Mouse (Mus musculus) megakaryocyte, adult 5-6 weeks (primary cell): Measurements from ENCODE around the gene Ntrk3. TPM values are rescaled to one million over a fixed set of nuclear protein-coding genes. Genes with fewer than 3 reads are reported as not detected.

ENCODE experiments used
- ATAC-seq: 2 replicates; pipeline ENCODE4 v1.8.0; 2016; ENCODE audit warnings: mild to moderate bottlenecking, inconsistent platforms; ENCODE audit not compliant: poor library complexity, severe bottlenecking
- total RNA-seq, 2 experiments: library from RNA; stranded (forward) in 1 of 2; stranded (reverse) in 1 of 2; fragments of 153-499, 151-499 nt in 1 of 2; fragments of 221-1000, 200-1000 nt in 1 of 2; gene quantifications; 2 replicates each; pipeline versions ENCODE4 v1.2.3 to v1.2.4; 2015 to 2017

Ntrk3 gene
- total RNA-seq, 2 experiments from 2014 or later: not detected

DNA sequence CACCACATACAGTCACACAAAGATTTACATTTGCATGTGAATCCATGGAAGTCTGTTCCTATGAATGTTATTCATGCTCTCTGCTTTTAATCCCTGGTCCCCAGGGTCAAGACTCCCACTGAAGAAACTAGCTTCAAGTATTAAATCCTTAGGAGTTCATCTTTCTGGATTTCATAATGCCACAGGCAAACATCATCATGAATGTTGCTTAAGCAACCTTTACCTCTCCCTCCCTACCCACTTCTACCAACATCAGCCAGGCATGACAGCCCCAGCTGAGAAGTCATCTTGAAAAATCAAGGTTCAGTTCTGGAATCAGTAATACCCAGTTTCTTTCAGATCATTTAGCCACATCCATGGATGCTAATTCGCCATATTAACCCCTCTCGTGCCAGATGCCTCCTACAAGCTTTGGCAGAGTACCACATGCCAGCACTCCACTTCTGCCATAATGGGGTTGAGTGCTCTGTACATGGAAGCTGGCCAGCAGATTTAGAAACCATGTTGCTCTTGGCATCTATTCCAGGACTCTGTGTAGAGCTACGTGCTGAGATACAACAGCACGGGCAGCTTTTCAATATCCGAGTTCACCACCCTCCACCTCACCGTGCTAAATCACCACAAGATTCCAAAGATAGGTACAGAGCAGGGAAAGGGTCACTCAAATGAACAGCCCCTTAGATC is 287.8 kb downstream of the Ntrk3 start:
- no peak for ATAC-seq

GRCm38 (mm10) chr7:78448841-78449240 is 289.0 kb downstream of the Ntrk3 start:
- ATAC-seq: no peak

GRCm38 (mm10) chr7:78443373-78444036 is 294.3 kb downstream of the Ntrk3 start:
- ATAC-seq: no peak

DNA sequence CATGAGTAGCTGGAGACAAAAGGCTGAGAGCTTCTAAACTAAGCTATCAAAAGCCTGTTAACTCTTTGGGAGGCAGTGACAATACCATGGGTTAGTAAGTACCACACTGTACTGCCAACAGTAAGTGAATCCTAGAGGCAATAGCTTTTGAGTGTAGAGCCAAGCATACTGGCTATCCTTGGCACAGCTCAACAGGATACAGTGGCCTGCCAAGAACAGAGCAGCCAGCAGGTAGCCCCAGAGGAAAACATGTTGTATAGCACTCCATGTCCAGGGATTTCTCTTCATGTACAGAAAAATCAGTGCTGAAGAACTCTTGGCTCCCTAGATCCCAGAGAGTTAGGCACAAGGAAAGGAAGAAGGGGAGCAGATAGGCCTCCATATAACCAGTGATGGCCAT is 296.1 kb downstream of the Ntrk3 start:
- no peak for ATAC-seq

- no peak for ATAC-seq
Observed at GRCm38 (mm10) chr7:78440896-78441295, 296.9 kb downstream of the Ntrk3 start.

DNA sequence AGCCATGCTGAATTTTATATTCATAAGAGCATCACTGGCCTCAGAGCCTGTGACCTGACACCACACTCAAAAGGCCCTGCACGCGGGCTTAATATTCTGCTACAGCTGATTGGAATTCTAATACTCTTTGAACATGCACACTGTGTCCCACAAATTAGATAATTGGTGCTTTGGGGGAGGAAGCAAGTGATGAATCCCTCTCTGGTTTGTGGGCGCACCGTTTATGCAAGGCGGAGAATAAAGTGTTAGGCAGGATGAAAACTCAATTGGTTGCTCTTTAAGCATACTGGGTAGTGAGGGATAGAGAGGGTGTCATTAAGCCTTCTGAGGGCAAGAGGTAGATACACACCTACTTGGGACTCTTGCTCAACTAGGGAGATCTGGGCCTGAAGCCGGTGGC is 297.3 kb downstream of the Ntrk3 start:
- no peak for ATAC-seq

GRCm38 (mm10) chr7:78439361-78440120 is 298.3 kb downstream of the Ntrk3 start:
- ATAC-seq: no peak

DNA sequence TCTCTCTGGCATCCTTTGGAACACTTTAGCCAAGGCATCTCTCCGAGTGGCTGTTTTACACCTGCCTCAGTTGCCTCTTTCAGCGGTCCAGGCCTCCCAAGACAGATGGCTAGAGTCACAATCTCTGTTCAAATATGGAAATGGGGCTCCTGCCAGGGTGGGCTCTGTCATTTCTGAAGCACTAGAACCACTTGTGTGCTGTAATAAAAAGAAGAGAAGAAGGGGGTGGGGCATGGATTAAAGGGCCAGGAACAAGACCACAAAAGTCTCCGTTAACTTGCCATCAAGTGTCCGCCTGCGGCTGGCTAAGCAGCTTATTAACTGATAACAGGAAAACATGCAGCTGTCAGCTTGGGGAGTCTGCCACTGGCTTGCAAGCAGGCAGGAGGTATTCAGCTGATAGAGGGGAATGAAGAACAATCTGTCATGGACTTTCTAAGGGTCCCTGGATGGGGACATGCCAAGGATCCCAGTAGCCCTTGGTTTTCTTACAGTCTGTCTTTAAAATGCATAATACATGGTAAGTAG is 304.1 kb downstream of the Ntrk3 start:
- no peak for ATAC-seq

DNA sequence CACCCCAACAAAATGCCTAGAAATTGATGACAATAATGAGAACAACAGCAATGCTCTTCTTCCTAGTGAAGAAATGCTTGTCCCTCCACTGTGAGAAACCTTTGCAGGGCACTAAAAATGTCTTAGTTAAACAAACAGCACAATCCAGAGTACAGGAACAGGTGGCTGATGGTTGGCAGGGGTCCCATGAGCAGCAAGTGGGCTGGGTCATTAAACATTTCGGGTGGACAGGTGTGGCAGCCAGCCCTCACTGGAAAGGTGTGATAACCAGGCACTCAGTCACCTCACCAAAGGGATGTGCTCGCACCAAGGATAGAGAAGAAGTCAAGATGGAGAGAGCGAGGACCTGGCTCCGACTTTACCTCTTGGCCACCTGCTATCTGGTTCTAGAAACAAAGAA is 306.2 kb downstream of the Ntrk3 start:
- ATAC-seq: no peak

GRCm38 (mm10) chr7:78412172-78412571 is 325.6 kb downstream of the Ntrk3 start:
- no peak for ATAC-seq

DNA sequence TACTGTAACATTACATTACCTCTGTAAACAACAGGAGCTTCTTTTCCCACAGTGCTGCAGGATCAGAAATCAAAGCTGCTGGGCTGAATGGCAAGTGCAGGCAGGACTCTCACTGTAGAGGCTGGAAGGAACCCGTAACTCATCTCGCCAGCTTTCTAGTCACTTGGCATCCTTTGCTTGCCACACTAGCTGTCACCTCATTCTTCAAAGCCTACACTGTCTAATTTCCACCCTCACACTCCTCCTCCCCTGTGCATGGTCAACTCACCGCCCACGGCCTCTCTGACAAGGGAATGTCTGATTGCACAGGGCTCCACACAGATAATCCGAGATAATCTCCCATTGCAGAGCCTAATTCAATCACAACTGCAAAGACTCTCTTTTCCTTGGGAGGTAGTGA is 327.8 kb downstream of the Ntrk3 start:
- no peak for ATAC-seq

- no peak for ATAC-seq
Observed at GRCm38 (mm10) chr7:78406641-78407291, 331.0 kb downstream of the Ntrk3 start.

DNA sequence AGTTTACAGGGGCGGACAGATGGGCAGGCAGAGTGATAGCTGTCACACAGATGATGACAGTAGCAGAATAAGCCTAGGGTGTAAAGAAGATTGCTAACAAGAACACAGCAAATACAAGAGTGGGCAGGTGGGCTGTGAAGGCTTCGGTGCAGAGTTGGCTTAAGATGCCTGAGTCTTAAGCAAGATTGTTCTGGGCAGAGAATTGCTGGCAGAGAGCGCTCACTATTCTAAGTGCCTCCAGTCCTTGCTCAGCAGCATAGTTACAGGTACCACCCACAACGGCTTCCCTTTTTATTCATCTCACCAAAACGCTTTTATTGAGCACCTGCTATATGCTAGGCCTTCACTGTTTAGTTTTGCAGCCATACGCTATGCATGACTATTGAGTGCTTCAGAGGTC is 333.3 kb downstream of the Ntrk3 start:
- no peak for ATAC-seq

GRCm38 (mm10) chr7:78402495-78402894 is 335.3 kb downstream of the Ntrk3 start:
- no peak for ATAC-seq

GRCm38 (mm10) chr7:78400219-78400618 is 337.6 kb downstream of the Ntrk3 start:
- no peak for ATAC-seq

DNA sequence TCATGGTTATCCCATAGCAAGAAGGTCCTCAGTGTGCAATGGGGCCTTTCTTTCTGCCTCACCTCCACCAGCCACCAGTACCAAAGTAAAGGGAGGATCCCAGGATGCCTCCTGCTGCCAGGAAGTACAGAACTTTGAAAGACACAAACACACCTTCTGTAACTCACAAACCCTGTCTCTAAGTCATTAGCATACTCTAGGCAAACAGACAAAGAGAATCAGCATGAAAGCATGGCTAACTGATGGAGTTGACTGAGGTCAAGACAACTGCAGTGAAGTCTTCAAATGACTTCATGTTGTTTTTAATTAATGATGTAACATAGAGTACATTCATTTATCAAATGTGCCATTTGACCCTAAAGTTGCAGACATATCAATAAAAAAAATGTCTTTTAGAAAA is 339.4 kb downstream of the Ntrk3 start:
- ATAC-seq: no peak

DNA sequence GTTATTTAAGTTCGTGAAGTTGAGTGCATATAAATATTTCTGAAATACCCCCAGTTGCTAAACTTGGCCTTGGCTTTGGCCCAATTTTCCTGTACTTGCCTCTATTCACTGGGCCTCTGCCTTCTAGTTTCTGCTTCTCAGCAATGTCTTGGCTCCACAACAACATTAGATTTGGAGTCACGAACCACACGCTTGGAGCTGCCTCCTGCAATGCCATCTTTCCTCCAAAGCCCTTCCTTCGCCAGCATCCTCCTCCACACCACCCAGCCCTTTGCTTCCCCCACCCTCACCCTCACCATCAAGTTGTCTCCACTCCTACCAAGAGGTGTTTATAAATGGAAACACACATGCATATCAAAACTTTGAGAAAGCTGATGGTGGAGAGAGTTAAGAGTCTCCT is 340.6 kb downstream of the Ntrk3 start:
- no peak for ATAC-seq

- no peak for ATAC-seq
Observed at GRCm38 (mm10) chr7:78390019-78390418, 347.8 kb downstream of the Ntrk3 start.

- ATAC-seq: no peak
Observed at GRCm38 (mm10) chr7:78388101-78388500, 349.7 kb downstream of the Ntrk3 start.

DNA sequence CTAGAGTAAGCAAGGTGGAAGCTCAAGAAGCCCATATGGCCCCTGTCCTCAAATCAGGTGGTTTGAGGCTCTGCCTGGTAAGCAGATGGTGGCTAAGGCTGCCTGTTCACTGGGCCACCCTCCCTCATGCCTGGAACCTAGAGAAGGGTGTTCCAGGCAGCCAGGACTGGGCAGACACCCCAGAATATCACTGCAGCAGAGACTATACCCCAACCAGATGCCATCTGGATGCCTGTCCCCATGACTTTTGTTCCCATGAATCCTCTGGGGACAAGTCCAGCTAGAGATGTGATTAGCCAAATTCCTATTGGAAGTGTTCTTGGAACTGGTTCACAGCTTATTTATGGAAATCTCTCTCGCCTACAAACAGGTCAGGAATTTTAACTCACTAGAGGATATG is 351.8 kb downstream of the Ntrk3 start:
- no peak for ATAC-seq

DNA sequence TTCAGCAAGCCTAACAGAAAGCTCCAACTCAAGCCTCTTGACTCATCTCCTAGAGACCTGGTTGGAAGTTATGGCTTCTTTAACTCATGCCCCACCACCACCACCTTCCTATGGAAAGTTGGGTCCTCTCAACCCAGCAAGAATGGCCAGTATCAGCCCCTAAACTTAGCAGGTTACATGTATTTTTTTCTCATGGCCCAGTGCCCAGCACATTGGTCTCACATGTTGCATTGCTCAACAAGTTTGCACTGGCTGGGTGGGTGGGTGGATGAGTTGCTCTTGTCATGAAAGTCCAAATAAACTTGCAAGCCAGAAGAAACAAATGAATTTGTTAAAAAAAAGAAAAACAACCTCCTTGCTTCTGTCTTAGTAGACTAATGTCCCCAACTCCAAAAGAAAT is 353.7 kb downstream of the Ntrk3 start:
- no peak for ATAC-seq
